Mouse (Mus musculus): ENCODE measurements around the gene Ctso. TPM values are rescaled to one million over a fixed set of nuclear protein-coding genes. Genes with fewer than 3 reads are reported as not detected.

The Ctso gene
- total and polyA plus RNA-seq, 3 experiments: 2.3 to 10.3 (median 3.6) TPM

DNA sequence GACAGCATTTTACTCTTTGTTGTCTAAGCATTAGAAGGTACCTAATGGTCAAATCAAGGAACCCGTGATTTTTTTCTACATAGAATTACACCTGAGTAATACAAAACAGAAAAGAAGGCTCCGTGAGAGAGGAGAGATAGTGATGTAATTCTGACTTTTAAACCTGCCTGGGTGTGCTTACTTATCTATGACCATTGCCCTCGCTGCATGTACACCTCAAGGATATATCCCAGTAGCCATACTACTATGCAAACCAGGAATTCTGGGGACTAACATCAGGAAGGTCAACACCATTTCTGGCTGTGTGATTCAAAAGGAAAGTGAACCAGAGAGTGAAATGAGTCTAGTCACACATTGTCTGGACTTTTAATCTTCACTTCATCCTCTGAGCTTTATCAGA is 9.9 kb downstream of the Ctso start:
- no peak for DNase-seq (ENCODE audit: low spot score)
- no peak for TF ChIP-seq GATA2 (IDR thresholded peaks at IDR 0.05; ENCODE audit: borderline replicate concordance, low read depth, low read length)
- no peak for TF ChIP-seq CTCF (IDR thresholded peaks at IDR 0.05; ENCODE audit: low read depth, low read length)
- no peak for TF ChIP-seq GATA1 (IDR thresholded peaks at IDR 0.05; ENCODE audit: borderline replicate concordance, low read length)
- no peak for TF ChIP-seq TAL1 (conservative IDR thresholded peaks at IDR 0.05; ENCODE audit: low read depth, low read length)
- TF ChIP-seq POLR2AphosphoS5 (IDR thresholded peaks at IDR 0.05; ENCODE audit: insufficient replicate concordance, low read depth, low read length): no peak
- Histone ChIP-seq H3K4me3 (ENCODE audit: low read depth, low read length) (no peak overlapping the region), H3K27me3 (ENCODE audit: insufficient read depth, low read length) (no peaks in the 10 kb centered on the region), H3K4me1 (ENCODE audit: insufficient read depth, low read depth, low read length) (no peaks in the 10 kb centered on the region), H3K36me3 (replicated peaks) (peaks cover 5% of the 10 kb centered on the region), H3K9me3 (replicated peaks) (no peaks in the 10 kb centered on the region)
- no peak for ATAC-seq (ENCODE audit: extremely low read depth, insufficient number of reproducible peaks, low FRiP score, poor library complexity, severe bottlenecking)

- Histone ChIP-seq H3K4me3 (ENCODE audit: low read depth, low read length) (no peak overlapping the region), H3K36me3 (replicated peaks) (peaks cover 5% of the 10 kb centered on the region), H3K4me1 (ENCODE audit: insufficient read depth, low read depth, low read length) (no peaks in the 10 kb centered on the region), H3K9me3 (replicated peaks) (no peaks in the 10 kb centered on the region), H3K27me3 (ENCODE audit: insufficient read depth, low read length) (no peaks in the 10 kb centered on the region)
- ATAC-seq (ENCODE audit: extremely low read depth, insufficient number of reproducible peaks, low FRiP score, poor library complexity, severe bottlenecking) (no peak), DNase-seq (ENCODE audit: low spot score) (no peak)
- TF ChIP-seq CTCF (IDR thresholded peaks at IDR 0.05; ENCODE audit: low read depth, low read length): no peak
- TF ChIP-seq POLR2AphosphoS5 (IDR thresholded peaks at IDR 0.05; ENCODE audit: insufficient replicate concordance, low read depth, low read length): no peak
- TF ChIP-seq GATA2 (IDR thresholded peaks at IDR 0.05; ENCODE audit: borderline replicate concordance, low read depth, low read length): no peak
- TF ChIP-seq GATA1 (IDR thresholded peaks at IDR 0.05; ENCODE audit: borderline replicate concordance, low read length): no peak
- no peak for TF ChIP-seq TAL1 (conservative IDR thresholded peaks at IDR 0.05; ENCODE audit: low read depth, low read length)
Measured at GRCm38 (mm10) chr3:81943097-81943496, 10.7 kb downstream of the Ctso start.

DNA sequence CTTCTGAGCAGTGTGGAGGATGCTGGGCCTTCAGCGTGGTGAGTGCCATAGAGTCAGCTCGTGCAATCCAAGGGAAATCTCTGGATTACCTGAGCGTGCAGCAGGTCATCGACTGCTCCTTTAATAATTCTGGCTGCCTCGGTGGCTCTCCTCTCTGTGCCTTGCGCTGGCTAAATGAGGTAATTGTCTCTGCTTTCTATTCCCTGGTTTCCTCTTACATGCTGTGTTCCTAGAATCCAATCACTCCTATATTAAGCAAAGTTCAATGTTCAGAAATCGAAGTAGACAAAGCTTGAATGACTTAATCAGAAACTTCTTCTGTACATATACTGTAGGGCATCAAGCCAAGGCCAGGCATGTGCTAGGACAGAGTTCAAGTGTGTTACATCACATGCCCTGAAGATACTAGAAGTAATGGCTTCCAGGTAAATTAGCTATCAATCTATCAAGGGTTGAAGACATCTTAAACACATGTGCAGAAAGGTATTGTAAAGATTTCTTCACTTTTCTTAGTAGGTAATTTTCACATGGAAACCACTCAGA is 12.5 kb downstream of the Ctso start:
- no peak for ATAC-seq (ENCODE audit: extremely low read depth, insufficient number of reproducible peaks, low FRiP score, poor library complexity, severe bottlenecking)
- no peaks in the 10 kb centered on the region for H3K9me3 ChIP-seq (replicated peaks)
- H3K4me3 ChIP-seq (ENCODE audit: low read depth, low read length): no peak overlapping the region
- peaks cover 5% of the 10 kb centered on the region for H3K36me3 ChIP-seq (replicated peaks)
- TF ChIP-seq GATA1 (IDR thresholded peaks at IDR 0.05; ENCODE audit: borderline replicate concordance, low read length): no peak
- no peak for TF ChIP-seq POLR2AphosphoS5 (IDR thresholded peaks at IDR 0.05; ENCODE audit: insufficient replicate concordance, low read depth, low read length)
- TF ChIP-seq TAL1 (conservative IDR thresholded peaks at IDR 0.05; ENCODE audit: low read depth, low read length): no peak
- no peak for TF ChIP-seq GATA2 (IDR thresholded peaks at IDR 0.05; ENCODE audit: borderline replicate concordance, low read depth, low read length)
- H3K27me3 ChIP-seq (ENCODE audit: insufficient read depth, low read length): no peaks in the 10 kb centered on the region
- no peaks in the 10 kb centered on the region for H3K4me1 ChIP-seq (ENCODE audit: insufficient read depth, low read depth, low read length)
- no peak for DNase-seq (ENCODE audit: low spot score)

GRCm38 (mm10) chr3:81949048-81949447 is 16.6 kb downstream of the Ctso start:
- TF ChIP-seq CTCF (IDR thresholded peaks at IDR 0.05; ENCODE audit: low read depth, low read length) (no peak), GATA1 (IDR thresholded peaks at IDR 0.05; ENCODE audit: borderline replicate concordance, low read length) (no peak), POLR2AphosphoS5 (IDR thresholded peaks at IDR 0.05; ENCODE audit: insufficient replicate concordance, low read depth, low read length) (no peak), TAL1 (conservative IDR thresholded peaks at IDR 0.05; ENCODE audit: low read depth, low read length) (no peak), GATA2 (IDR thresholded peaks at IDR 0.05; ENCODE audit: borderline replicate concordance, low read depth, low read length) (no peak)
- DNase-seq (ENCODE audit: low spot score): no peak
- H3K4me1 ChIP-seq (ENCODE audit: insufficient read depth, low read depth, low read length): no peaks in the 10 kb centered on the region
- H3K27me3 ChIP-seq (ENCODE audit: insufficient read depth, low read length): no peaks in the 10 kb centered on the region
- no peak; the same call in 1 of the 2 replicates for ATAC-seq (ENCODE audit: extremely low read depth, insufficient number of reproducible peaks, low FRiP score, poor library complexity, severe bottlenecking)
- H3K4me3 ChIP-seq (ENCODE audit: low read depth, low read length): no peak overlapping the region
- no peaks in the 10 kb centered on the region for H3K9me3 ChIP-seq (replicated peaks)
- H3K36me3 ChIP-seq (replicated peaks): peaks cover 2% of the 10 kb centered on the region

GRCm38 (mm10) chr3:81951785-81952184 is 19.4 kb downstream of the Ctso start:
- ATAC-seq (ENCODE audit: extremely low read depth, insufficient number of reproducible peaks, low FRiP score, poor library complexity, severe bottlenecking): no peak
- Histone ChIP-seq H3K27me3 (ENCODE audit: insufficient read depth, low read length) (no peaks in the 10 kb centered on the region), H3K9me3 (replicated peaks) (no peaks in the 10 kb centered on the region), H3K36me3 (replicated peaks) (no peaks in the 10 kb centered on the region), H3K4me1 (ENCODE audit: insufficient read depth, low read depth, low read length) (no peaks in the 10 kb centered on the region), H3K4me3 (ENCODE audit: low read depth, low read length) (no peak overlapping the region)
- DNase-seq (ENCODE audit: low spot score): no peak
- TF ChIP-seq GATA1 (IDR thresholded peaks at IDR 0.05; ENCODE audit: borderline replicate concordance, low read length) (no peak), TAL1 (conservative IDR thresholded peaks at IDR 0.05; ENCODE audit: low read depth, low read length) (no peak), POLR2AphosphoS5 (IDR thresholded peaks at IDR 0.05; ENCODE audit: insufficient replicate concordance, low read depth, low read length) (no peak), CTCF (IDR thresholded peaks at IDR 0.05; ENCODE audit: low read depth, low read length) (no peak), GATA2 (IDR thresholded peaks at IDR 0.05; ENCODE audit: borderline replicate concordance, low read depth, low read length) (no peak)

- TF ChIP-seq GATA1 (IDR thresholded peaks at IDR 0.05; ENCODE audit: borderline replicate concordance, low read length): no peak
- no peak for TF ChIP-seq TAL1 (conservative IDR thresholded peaks at IDR 0.05; ENCODE audit: low read depth, low read length)
- H3K27me3 ChIP-seq (ENCODE audit: insufficient read depth, low read length): no peaks in the 10 kb centered on the region
- no peaks in the 10 kb centered on the region for H3K9me3 ChIP-seq (replicated peaks)
- no peak for DNase-seq (ENCODE audit: low spot score)
- H3K36me3 ChIP-seq (replicated peaks): no peaks in the 10 kb centered on the region
- no peaks in the 10 kb centered on the region for H3K4me1 ChIP-seq (ENCODE audit: insufficient read depth, low read depth, low read length)
- no peak for ATAC-seq (ENCODE audit: extremely low read depth, insufficient number of reproducible peaks, low FRiP score, poor library complexity, severe bottlenecking)
- no peak overlapping the region for H3K4me3 ChIP-seq (ENCODE audit: low read depth, low read length)
Measured at GRCm38 (mm10) chr3:81957484-81957883, 25.1 kb downstream of the Ctso start.
